Mouse (Mus musculus) myocyte (in vitro differentiated cells): ENCODE data around the gene Aen. TPM values are rescaled to one million over a fixed set of nuclear protein-coding genes. Genes with fewer than 3 reads are reported as not detected.

Experiments
- H3K27me3 ChIP-seq: one replicate; pipeline ENCODE4 v1.6.1; 2011; ENCODE audit not compliant: control insufficient read depth, insufficient read depth, insufficient read length
- H3K36me3 ChIP-seq: one replicate; pipeline ENCODE4 v1.6.1; 2011; ENCODE audit not compliant: control insufficient read depth, insufficient read depth
- H3K4me2 ChIP-seq: one replicate; pipeline ENCODE4 v1.6.1; 2011; ENCODE audit warnings: low read depth, control low read depth
- H3K4me3 ChIP-seq: one replicate; pipeline ENCODE4 v1.5.1; 2011; ENCODE audit warnings: mild to moderate bottlenecking, control low read depth, moderate library complexity
- H3K79me2 ChIP-seq: one replicate; pipeline ENCODE4 v1.6.1; 2011; ENCODE audit not compliant: control insufficient read depth, insufficient read depth
- H3ac ChIP-seq: one replicate; pipeline ENCODE4 v1.6.1; 2011; ENCODE audit not compliant: control insufficient read depth, insufficient read length
- CEBPB ChIP-seq: IDR thresholded peaks from 2 replicates; pipeline ENCODE4 v1.6.1; 2011; ENCODE audit warnings: mild to moderate bottlenecking, moderate library complexity; ENCODE audit not compliant: poor library complexity, insufficient read depth, severe bottlenecking
- E2F4 ChIP-seq: IDR thresholded peaks from one replicate; pipeline ENCODE4 v1.6.1; 2011; ENCODE audit warnings: mild to moderate bottlenecking, control low read depth, moderate library complexity; ENCODE audit not compliant: insufficient read depth
- MAX ChIP-seq: IDR thresholded peaks from one replicate; pipeline ENCODE4 v1.6.1; 2011; ENCODE audit warnings: low read depth, mild to moderate bottlenecking, control low read depth
- MYOD1 ChIP-seq, 3 experiments: IDR thresholded peaks; one replicate each; pipeline ENCODE4 v1.6.1; 2011; ENCODE audit warnings: control low read depth in 2 of 3, low read depth in 2 of 3, mild to moderate bottlenecking in 2 of 3, moderate library complexity in 1 of 3; ENCODE audit not compliant: insufficient read length in 2 of 3, control insufficient read depth in 1 of 3
- MYOG ChIP-seq, 3 experiments: IDR thresholded peaks; one replicate each; pipeline ENCODE4 v1.6.1; 2011; ENCODE audit warnings: control low read depth in 2 of 3, low read depth in 2 of 3, mild to moderate bottlenecking in 2 of 3; ENCODE audit not compliant: insufficient read length in 2 of 3, control insufficient read depth in 1 of 3, insufficient read depth in 1 of 3
- POLR2A ChIP-seq: IDR thresholded peaks from one replicate; pipeline ENCODE4 v1.6.1; 2011; ENCODE audit warnings: low read depth, mild to moderate bottlenecking, control low read depth, moderate library complexity; ENCODE audit not compliant: insufficient read length
- POLR2AphosphoS2 ChIP-seq: IDR thresholded peaks from one replicate; pipeline ENCODE4 v1.6.1; 2011; ENCODE audit warnings: low read depth, control low read depth; ENCODE audit not compliant: insufficient read length
- REST ChIP-seq: IDR thresholded peaks from one replicate; pipeline ENCODE4 v1.6.1; 2011; ENCODE audit warnings: mild to moderate bottlenecking, control low read depth, moderate library complexity; ENCODE audit not compliant: insufficient read depth, insufficient read length
- SRF ChIP-seq: IDR thresholded peaks from one replicate; pipeline ENCODE4 v1.6.1; 2011; ENCODE audit warnings: low read depth; ENCODE audit not compliant: control insufficient read depth, insufficient read length
- TCF12 ChIP-seq: IDR thresholded peaks from one replicate; pipeline ENCODE4 v1.6.1; 2011; ENCODE audit warnings: mild to moderate bottlenecking, control low read depth; ENCODE audit not compliant: poor library complexity, insufficient read depth, severe bottlenecking
- TCF3 ChIP-seq: IDR thresholded peaks from one replicate; pipeline ENCODE4 v1.6.1; 2011; ENCODE audit warnings: low read depth, control low read depth; ENCODE audit not compliant: insufficient read length
- USF1 ChIP-seq: IDR thresholded peaks from one replicate; pipeline ENCODE4 v1.6.1; 2011; ENCODE audit warnings: low read depth, mild to moderate bottlenecking, control low read depth, moderate library complexity
- polyA plus RNA-seq: library from polyadenylated mRNA; unstranded; fragments of >200 nt; fragmentation: generic; extraction: Trizol; gene quantifications from one replicate; pipeline ENCODE4 v1.2.1, GENCODE M21; 2012; ENCODE audit warnings: missing spikeins

Aen gene
- polyA plus RNA-seq, 1 experiment = 52.8 TPM

DNA sequence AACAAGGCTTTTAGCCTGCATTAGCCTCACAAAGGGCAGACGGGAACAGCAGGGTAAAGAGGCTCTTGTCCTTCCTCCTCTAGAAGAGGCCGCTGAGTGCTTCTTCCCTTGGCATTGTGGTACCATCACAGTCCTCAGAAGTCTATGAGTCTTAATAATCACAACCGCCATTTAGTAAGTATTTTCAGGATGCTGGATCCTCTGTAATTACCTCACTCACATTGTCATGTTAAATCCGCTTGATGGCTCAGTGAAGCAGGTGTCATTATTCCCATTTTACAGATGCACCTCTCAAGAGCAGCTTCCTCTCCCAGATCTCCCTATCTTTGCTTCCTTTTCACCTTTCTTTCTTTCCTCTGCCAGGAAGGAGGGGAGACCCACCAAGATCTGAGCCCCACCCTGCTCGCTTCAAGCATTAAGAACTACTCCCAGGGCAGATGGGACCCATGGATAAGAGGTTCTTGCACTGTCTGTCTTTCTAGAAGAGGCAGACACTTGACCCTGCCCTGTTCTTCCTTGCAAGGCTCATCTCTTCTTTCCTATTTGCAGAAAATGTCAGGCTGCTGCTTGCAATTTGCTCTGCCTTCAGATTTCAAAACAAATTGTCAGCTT, 40.5 kb upstream of the Aen start:
- Histone ChIP-seq H3K4me3 (no peak overlapping the region), H3K27me3 (peaks cover 34% of the 10 kb centered on the region), H3K36me3 (no peaks in the 10 kb centered on the region), H3K4me2 (no peak overlapping the region), H3K79me2 (no peaks in the 10 kb centered on the region), H3ac (no peak overlapping the region)
- no peak for TF ChIP-seq REST
- TF ChIP-seq TCF3 = no peak
- TF ChIP-seq USF1 = no peak
- TF ChIP-seq POLR2A = no peak
- TF ChIP-seq POLR2AphosphoS2 = no peak
- no peak for TF ChIP-seq TCF12
- TF ChIP-seq MYOD1 (IDR thresholded peaks at IDR 0.05; ENCODE audit: control insufficient read depth in 1 of 3, insufficient read length in 2 of 3, low read depth in 2 of 3) = no peak
- TF ChIP-seq MAX = no peak
- no peak for TF ChIP-seq E2F4
- no peak for TF ChIP-seq CEBPB
- TF ChIP-seq MYOG (IDR thresholded peaks at IDR 0.05; ENCODE audit: control insufficient read depth in 1 of 3, insufficient read depth in 1 of 3, insufficient read length in 2 of 3, low read depth in 2 of 3) = no peak
- no peak for TF ChIP-seq SRF

DNA sequence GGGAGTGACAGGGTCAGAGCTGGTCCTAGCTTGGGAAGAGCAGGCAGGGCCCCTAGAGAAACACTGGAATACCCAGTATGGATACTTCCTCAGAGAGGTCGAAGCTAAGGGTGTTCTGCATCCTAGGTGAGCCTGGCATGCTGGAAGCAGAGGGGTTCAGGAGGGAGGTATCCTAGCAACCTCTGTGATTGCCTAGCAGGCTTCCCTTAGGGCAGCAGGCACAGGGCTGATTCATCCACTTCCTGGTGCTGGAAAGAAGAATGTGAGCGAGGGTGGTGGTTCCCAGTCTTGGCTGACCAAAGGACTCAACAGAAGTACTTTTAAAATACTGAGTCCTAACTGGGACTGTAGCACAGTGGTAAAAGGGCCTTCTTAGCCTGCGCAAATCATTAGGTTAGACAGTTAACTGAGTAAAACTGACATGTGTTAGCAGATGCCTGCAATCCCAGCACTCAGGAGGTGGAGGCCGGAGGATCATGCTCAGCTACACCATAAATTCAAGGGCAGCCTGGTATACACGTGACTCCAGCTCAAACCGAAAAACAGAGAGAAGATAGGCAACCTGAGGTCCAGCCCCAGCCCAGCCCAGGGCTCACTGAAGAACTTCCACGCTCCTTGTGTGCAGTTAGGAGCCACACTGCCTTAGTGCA, 31.7 kb upstream of the Aen start:
- H3K79me2 ChIP-seq = no peaks in the 10 kb centered on the region
- no peak overlapping the region for H3K4me2 ChIP-seq
- H3K27me3 ChIP-seq = peaks cover 35% of the 10 kb centered on the region
- no peak for TF ChIP-seq USF1
- TF ChIP-seq CEBPB = no peak
- TF ChIP-seq TCF12 = no peak
- TF ChIP-seq REST = no peak
- TF ChIP-seq POLR2A = no peak
- TF ChIP-seq SRF = no peak
- no peak for TF ChIP-seq E2F4
- no peak for TF ChIP-seq TCF3
- no peak for TF ChIP-seq POLR2AphosphoS2
- no peak for TF ChIP-seq MAX
- TF ChIP-seq MYOG (IDR thresholded peaks at IDR 0.05; ENCODE audit: control insufficient read depth in 1 of 3, insufficient read depth in 1 of 3, insufficient read length in 2 of 3, low read depth in 2 of 3) = no peak
- TF ChIP-seq MYOD1 (IDR thresholded peaks at IDR 0.05; ENCODE audit: control insufficient read depth in 1 of 3, insufficient read length in 2 of 3, low read depth in 2 of 3) = no peak
- no peaks in the 10 kb centered on the region for H3K36me3 ChIP-seq
- no peak overlapping the region for H3K4me3 ChIP-seq
- H3ac ChIP-seq = no peak overlapping the region

- Histone ChIP-seq H3K4me3 (no peak overlapping the region), H3K36me3 (no peaks in the 10 kb centered on the region), H3K27me3 (peaks cover 30% of the 10 kb centered on the region), H3K4me2 (no peak overlapping the region), H3ac (no peak overlapping the region), H3K79me2 (no peaks in the 10 kb centered on the region)
- no peak for TF ChIP-seq MAX
- no peak for TF ChIP-seq POLR2A
- no peak for TF ChIP-seq E2F4
- no peak for TF ChIP-seq CEBPB
- no peak for TF ChIP-seq MYOD1 (IDR thresholded peaks at IDR 0.05; ENCODE audit: control insufficient read depth in 1 of 3, insufficient read length in 2 of 3, low read depth in 2 of 3)
- TF ChIP-seq SRF = no peak
- no peak for TF ChIP-seq POLR2AphosphoS2
- TF ChIP-seq USF1 = no peak
- no peak for TF ChIP-seq TCF12
- no peak for TF ChIP-seq MYOG (IDR thresholded peaks at IDR 0.05; ENCODE audit: control insufficient read depth in 1 of 3, insufficient read depth in 1 of 3, insufficient read length in 2 of 3, low read depth in 2 of 3)
Measured at GRCm38 (mm10) chr7:78864446-78864802, 31.2 kb upstream of the Aen start.

DNA sequence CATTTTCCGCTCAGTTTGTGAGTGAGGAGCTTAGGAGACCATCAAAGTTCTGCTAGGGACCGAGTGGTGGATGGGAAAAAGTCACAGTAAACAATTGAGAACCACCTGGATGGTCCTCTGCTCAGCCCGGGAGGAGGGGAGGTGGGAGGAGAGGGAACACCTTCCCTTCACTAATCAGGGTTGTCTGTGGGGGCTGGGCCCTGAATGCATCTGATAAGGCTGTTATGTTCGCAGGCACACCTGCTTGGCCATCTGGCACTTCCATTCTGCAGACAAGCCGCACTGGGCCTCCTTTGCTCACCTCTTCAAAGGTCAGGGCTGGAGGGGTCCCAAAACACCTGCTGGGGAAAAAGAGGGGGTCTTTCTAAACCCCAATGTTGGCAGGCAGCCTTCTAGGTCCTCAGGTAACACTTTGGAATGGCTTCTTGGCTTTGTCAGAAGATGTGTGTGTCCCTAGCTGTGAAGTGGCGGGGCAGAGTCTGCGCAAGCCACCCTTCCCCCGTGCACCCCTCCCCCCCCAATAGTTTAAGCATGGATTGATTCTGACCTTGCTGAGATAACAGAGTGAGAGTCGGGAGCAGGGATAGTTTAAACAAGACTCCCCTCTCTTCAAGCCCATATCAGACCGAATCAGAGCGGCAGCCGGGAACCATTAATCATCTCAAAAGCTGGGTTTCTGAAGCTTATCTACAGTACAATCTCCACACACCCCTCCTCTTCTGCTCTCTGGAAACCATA, 30.3 kb upstream of the Aen start:
- no peak overlapping the region for H3K4me2 ChIP-seq
- TF ChIP-seq CEBPB = no peak
- TF ChIP-seq USF1 = no peak
- TF ChIP-seq POLR2A = no peak
- TF ChIP-seq SRF = no peak
- TF ChIP-seq TCF3 = no peak
- TF ChIP-seq MYOG (IDR thresholded peaks at IDR 0.05; ENCODE audit: control insufficient read depth in 1 of 3, insufficient read depth in 1 of 3, insufficient read length in 2 of 3, low read depth in 2 of 3) = no peak
- no peak for TF ChIP-seq E2F4
- no peak for TF ChIP-seq MAX
- no peak for TF ChIP-seq TCF12
- TF ChIP-seq POLR2AphosphoS2 = no peak
- TF ChIP-seq REST = no peak
- TF ChIP-seq MYOD1 (IDR thresholded peaks at IDR 0.05; ENCODE audit: control insufficient read depth in 1 of 3, insufficient read length in 2 of 3, low read depth in 2 of 3) = no peak
- H3K36me3 ChIP-seq = no peaks in the 10 kb centered on the region
- no peak overlapping the region for H3K4me3 ChIP-seq
- peaks cover 25% of the 10 kb centered on the region for H3K27me3 ChIP-seq
- H3ac ChIP-seq = no peak overlapping the region
- H3K79me2 ChIP-seq = no peaks in the 10 kb centered on the region
